Mouse (Mus musculus): ENCODE measurements around the gene Runx1. TPM values are rescaled to one million over a fixed set of nuclear protein-coding genes. Genes with fewer than 3 reads are reported as not detected.

Gene Runx1
- polyA plus RNA-seq, 1 experiment from 2014 or later, result 1.2 TPM

- no peak overlapping the region for H3K4me2 ChIP-seq (ENCODE audit: low read depth)
- no peaks in the 10 kb centered on the region for H3K9me3 ChIP-seq (ENCODE audit: control insufficient read depth, low read length)
- H3K27ac ChIP-seq (ENCODE audit: low read depth, low read length), result no peak overlapping the region
- no peak overlapping the region for H3K9ac ChIP-seq (ENCODE audit: low read length)
- H3K27me3 ChIP-seq (ENCODE audit: control insufficient read depth, insufficient read depth, low read length), result no peaks in the 10 kb centered on the region
- 71% methylated on average over 12 of the region's 12 CpGs for WGBS
- no peak overlapping the region for H3K4me3 ChIP-seq (ENCODE audit: low read depth, low read length)
- no peak for ATAC-seq (ENCODE audit: insufficient read depth, low FRiP score, low TSS enrichment)
- no peak for DNase-seq (ENCODE audit: low spot score)
- no peaks in the 10 kb centered on the region; the same call in 1 of the 2 replicates for H3K4me1 ChIP-seq (ENCODE audit: control insufficient read depth, insufficient read depth, low read length)
- no peaks in the 10 kb centered on the region for H3K36me3 ChIP-seq (ENCODE audit: control insufficient read depth, insufficient read depth, low read length)
These were observed 86.0 kb downstream of the Runx1 start for GRCm38 (mm10) chr16:92739997-92740396.

- Histone ChIP-seq H3K4me3 (ENCODE audit: low read depth, low read length) (no peak overlapping the region), H3K4me2 (ENCODE audit: low read depth) (no peak overlapping the region), H3K4me1 (ENCODE audit: control insufficient read depth, insufficient read depth, low read length) (no peaks in the 10 kb centered on the region), H3K9me3 (ENCODE audit: control insufficient read depth, low read length) (no peaks in the 10 kb centered on the region), H3K27ac (ENCODE audit: low read depth, low read length) (no peak overlapping the region), H3K9ac (ENCODE audit: low read length) (no peak overlapping the region), H3K36me3 (ENCODE audit: control insufficient read depth, insufficient read depth, low read length) (no peaks in the 10 kb centered on the region), H3K27me3 (ENCODE audit: control insufficient read depth, insufficient read depth, low read length) (no peaks in the 10 kb centered on the region)
- 67% methylated on average over 7 of the region's 7 CpGs for WGBS
- no peak for ATAC-seq (ENCODE audit: insufficient read depth, low FRiP score, low TSS enrichment)
- no peak for DNase-seq (ENCODE audit: low spot score)
These were observed 86.7 kb downstream of the Runx1 start for GRCm38 (mm10) chr16:92739071-92739793.

GRCm38 (mm10) chr16:92738476-92739010 lies 87.4 kb downstream of the Runx1 start:
- WGBS, result 70% methylated on average over 11 of the region's 11 CpGs
- Histone ChIP-seq H3K9ac (ENCODE audit: low read length) (no peak overlapping the region), H3K4me1 (ENCODE audit: control insufficient read depth, insufficient read depth, low read length) (no peaks in the 10 kb centered on the region), H3K4me3 (ENCODE audit: low read depth, low read length) (no peak overlapping the region), H3K27me3 (ENCODE audit: control insufficient read depth, insufficient read depth, low read length) (no peaks in the 10 kb centered on the region), H3K27ac (ENCODE audit: low read depth, low read length) (no peak overlapping the region), H3K36me3 (ENCODE audit: control insufficient read depth, insufficient read depth, low read length) (no peaks in the 10 kb centered on the region), H3K9me3 (ENCODE audit: control insufficient read depth, low read length) (no peaks in the 10 kb centered on the region), H3K4me2 (ENCODE audit: low read depth) (no peak overlapping the region)
- DNase-seq (ENCODE audit: low spot score) (no peak), ATAC-seq (ENCODE audit: insufficient read depth, low FRiP score, low TSS enrichment) (no peak)

GRCm38 (mm10) chr16:92726870-92727269 lies 99.1 kb downstream of the Runx1 start:
- Histone ChIP-seq H3K4me2 (ENCODE audit: low read depth) (no peak overlapping the region), H3K4me3 (ENCODE audit: low read depth, low read length) (no peak overlapping the region), H3K9ac (ENCODE audit: low read length) (no peak overlapping the region), H3K9me3 (ENCODE audit: control insufficient read depth, low read length) (no peaks in the 10 kb centered on the region), H3K27me3 (ENCODE audit: control insufficient read depth, insufficient read depth, low read length) (no peaks in the 10 kb centered on the region), H3K36me3 (ENCODE audit: control insufficient read depth, insufficient read depth, low read length) (no peaks in the 10 kb centered on the region), H3K27ac (ENCODE audit: low read depth, low read length) (no peak overlapping the region), H3K4me1 (ENCODE audit: control insufficient read depth, insufficient read depth, low read length) (no peaks in the 10 kb centered on the region)
- WGBS, result 96% methylated on average over 9 of the region's 9 CpGs
- DNase-seq (ENCODE audit: low spot score) (no peak), ATAC-seq (ENCODE audit: insufficient read depth, low FRiP score, low TSS enrichment) (no peak)

- H3K4me2 ChIP-seq (ENCODE audit: low read depth), result no peak overlapping the region
- DNase-seq (ENCODE audit: low spot score) (no peak), ATAC-seq (ENCODE audit: insufficient read depth, low FRiP score, low TSS enrichment) (no peak)
- no peaks in the 10 kb centered on the region for H3K9me3 ChIP-seq (ENCODE audit: control insufficient read depth, low read length)
- no peaks in the 10 kb centered on the region for H3K36me3 ChIP-seq (ENCODE audit: control insufficient read depth, insufficient read depth, low read length)
- H3K9ac ChIP-seq (ENCODE audit: low read length), result no peak overlapping the region
- 89% methylated on average over 3 of the region's 3 CpGs for WGBS
- no peaks in the 10 kb centered on the region for H3K4me1 ChIP-seq (ENCODE audit: control insufficient read depth, insufficient read depth, low read length)
- H3K27me3 ChIP-seq (ENCODE audit: control insufficient read depth, insufficient read depth, low read length), result no peaks in the 10 kb centered on the region
- no peak overlapping the region for H3K27ac ChIP-seq (ENCODE audit: low read depth, low read length)
- H3K4me3 ChIP-seq (ENCODE audit: low read depth, low read length), result no peak overlapping the region
These were observed 101.4 kb downstream of the Runx1 start for GRCm38 (mm10) chr16:92724526-92724925.

GRCm38 (mm10) chr16:92720678-92721077 lies 105.3 kb downstream of the Runx1 start:
- DNase-seq (ENCODE audit: low spot score) (no peak), ATAC-seq (ENCODE audit: insufficient read depth, low FRiP score, low TSS enrichment) (no peak)
- 65% methylated on average over 10 of the region's 10 CpGs for WGBS
- no peak overlapping the region for H3K4me3 ChIP-seq (ENCODE audit: low read depth, low read length)
- no peaks in the 10 kb centered on the region for H3K27me3 ChIP-seq (ENCODE audit: control insufficient read depth, insufficient read depth, low read length)
- no peak overlapping the region for H3K4me2 ChIP-seq (ENCODE audit: low read depth)
- H3K4me1 ChIP-seq (ENCODE audit: control insufficient read depth, insufficient read depth, low read length), result peaks cover 3% of the 10 kb centered on the region; the same call in 1 of the 2 replicates
- no peaks in the 10 kb centered on the region for H3K36me3 ChIP-seq (ENCODE audit: control insufficient read depth, insufficient read depth, low read length)
- no peaks in the 10 kb centered on the region for H3K9me3 ChIP-seq (ENCODE audit: control insufficient read depth, low read length)
- H3K27ac ChIP-seq (ENCODE audit: low read depth, low read length), result no peak overlapping the region
- H3K9ac ChIP-seq (ENCODE audit: low read length), result no peak overlapping the region

GRCm38 (mm10) chr16:92719725-92720124 lies 106.2 kb downstream of the Runx1 start:
- Histone ChIP-seq H3K36me3 (ENCODE audit: control insufficient read depth, insufficient read depth, low read length) (no peaks in the 10 kb centered on the region), H3K9me3 (ENCODE audit: control insufficient read depth, low read length) (no peaks in the 10 kb centered on the region), H3K4me1 (ENCODE audit: control insufficient read depth, insufficient read depth, low read length) (peaks cover 6% of the 10 kb centered on the region; the same call in 1 of the 2 replicates), H3K27ac (ENCODE audit: low read depth, low read length) (no peak overlapping the region), H3K4me3 (ENCODE audit: low read depth, low read length) (no peak overlapping the region), H3K4me2 (ENCODE audit: low read depth) (no peak overlapping the region), H3K27me3 (ENCODE audit: control insufficient read depth, insufficient read depth, low read length) (no peaks in the 10 kb centered on the region), H3K9ac (ENCODE audit: low read length) (no peak overlapping the region)
- 87% methylated on average over 6 of the region's 6 CpGs for WGBS
- no peak for ATAC-seq (ENCODE audit: insufficient read depth, low FRiP score, low TSS enrichment)
- no peak for DNase-seq (ENCODE audit: low spot score)

- Histone ChIP-seq H3K9ac (ENCODE audit: low read length) (no peak overlapping the region), H3K9me3 (ENCODE audit: control insufficient read depth, low read length) (no peaks in the 10 kb centered on the region), H3K27me3 (ENCODE audit: control insufficient read depth, insufficient read depth, low read length) (no peaks in the 10 kb centered on the region), H3K36me3 (ENCODE audit: control insufficient read depth, insufficient read depth, low read length) (no peaks in the 10 kb centered on the region), H3K27ac (ENCODE audit: low read depth, low read length) (no peak overlapping the region), H3K4me1 (ENCODE audit: control insufficient read depth, insufficient read depth, low read length) (peaks cover 6% of the 10 kb centered on the region; the same call in 1 of the 2 replicates), H3K4me2 (ENCODE audit: low read depth) (no peak overlapping the region), H3K4me3 (ENCODE audit: low read depth, low read length) (no peak overlapping the region)
- WGBS, result 26% methylated on average over 15 of the region's 15 CpGs
- DNase-seq (ENCODE audit: low spot score) (no peak), ATAC-seq (ENCODE audit: insufficient read depth, low FRiP score, low TSS enrichment) (no peak)
These were observed 110.1 kb downstream of the Runx1 start for GRCm38 (mm10) chr16:92715599-92716483.
